Comparison of ENCODE assay signal across 16 mouse cellular contexts in the genomic region with DNA sequence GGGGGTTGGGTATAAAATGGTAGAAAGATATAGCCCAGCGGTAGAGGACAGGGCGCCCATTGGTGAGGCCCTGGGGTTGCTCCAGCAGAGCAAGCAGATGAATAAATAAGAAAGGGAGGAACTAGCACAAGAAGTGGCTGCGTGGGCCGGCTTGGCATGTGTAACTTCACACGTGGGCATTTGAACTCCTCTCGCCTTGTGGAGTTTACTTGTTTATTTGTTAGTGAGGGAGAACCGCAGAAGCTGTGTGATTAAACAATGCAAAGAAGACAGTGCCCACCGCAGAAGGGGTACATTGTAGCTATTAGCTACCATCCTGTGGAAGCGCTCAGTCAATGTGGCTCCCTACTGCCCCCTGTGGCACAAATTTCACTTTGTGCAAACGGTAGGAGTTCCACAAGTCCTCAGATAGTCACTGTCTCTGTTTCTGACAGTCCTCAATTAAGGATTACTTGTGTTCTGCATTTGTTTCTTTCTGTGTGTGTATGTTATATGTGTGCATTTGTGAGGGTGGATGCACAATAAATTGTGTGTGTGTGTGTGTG. TPM values are rescaled to one million over a fixed set of nuclear protein-coding genes. Genes with fewer than 3 reads are reported as not detected.
DNase-seq lines count a peak whose midpoint lies in the region; TF ChIP-seq lines count a peak whose summit lies in the region.
"Had no signal": no experiment of that assay in that cellular context is flagged by ENCODE, and none has a peak within 500 bp of the region (broad histone marks: within the 10 kb centered on the region; RNA-seq: fewer than 3 reads in every experiment).

No protein-coding gene starts in this region.

- no peak overlapping the region for H3K27ac ChIP-seq in kidney, adult 2 months (ENCODE audit: insufficient read depth, low read depth, low read length)
- no peak overlapping the region for H3K27ac ChIP-seq in embryonic facial prominence, embryonic 10.5 days (replicated peaks)
- H3K27ac ChIP-seq: forebrain, embryonic 15.5 days; gastrocnemius, adult 2 months; midbrain, embryonic 12.5 days had no signal

- no peaks in the 10 kb centered on the region for H3K9me3 ChIP-seq in embryonic facial prominence, embryonic 10.5 days
- H3K9me3 ChIP-seq: forebrain, embryonic 15.5 days; heart, embryonic 12.5 days; midbrain, embryonic 12.5 days had no signal

- TF ChIP-seq POLR2A in kidney, adult 2 months (IDR thresholded peaks at IDR 0.05; ENCODE audit: low read depth, low read length) = no peak

- no peak overlapping the region for H3K4me3 ChIP-seq in kidney, adult 2 months (ENCODE audit: insufficient read depth, low read depth, low read length)
- no peak overlapping the region for H3K4me3 ChIP-seq in embryonic facial prominence, embryonic 10.5 days
- H3K4me3 ChIP-seq: forebrain, embryonic 15.5 days; gastrocnemius, adult 2 months; heart, embryonic 12.5 days; midbrain, embryonic 12.5 days had no signal

- 95% methylated on average over 10 of the region's 10 CpGs for WGBS in kidney, adult 2 months
- WGBS in embryonic facial prominence, embryonic 10.5 days = 92% methylated on average over 10 of the region's 10 CpGs

- no peaks in the 10 kb centered on the region for H3K27me3 ChIP-seq in kidney, adult 2 months (replicated peaks; ENCODE audit: control insufficient read depth, insufficient read depth, low read length)
- no peaks in the 10 kb centered on the region for H3K27me3 ChIP-seq in embryonic facial prominence, embryonic 10.5 days (replicated peaks; ENCODE audit: low read depth, poor library complexity, severe bottlenecking)
- H3K27me3 ChIP-seq: forebrain, embryonic 15.5 days; heart, embryonic 12.5 days had no signal

- H3K4me1 ChIP-seq in kidney, adult 2 months (ENCODE audit: control insufficient read depth, insufficient read depth, low read length) = no peaks in the 10 kb centered on the region
- no peaks in the 10 kb centered on the region for H3K4me1 ChIP-seq in embryonic facial prominence, embryonic 10.5 days
- H3K4me1 ChIP-seq: forebrain, embryonic 15.5 days; heart, embryonic 12.5 days; midbrain, embryonic 12.5 days had no signal

- 0 out of 2 replicates have a peak, but pooled peaks have one; percentile 4 for TF ChIP-seq CTCF in kidney, adult 2 months (conservative IDR thresholded peaks at IDR 0.05; ENCODE audit: insufficient read depth, insufficient read length, low read depth, low read length)

- H3K36me3 ChIP-seq in kidney, adult 2 months (ENCODE audit: control insufficient read depth, insufficient read depth, low read length) = no peaks in the 10 kb centered on the region
- no peaks in the 10 kb centered on the region for H3K36me3 ChIP-seq in embryonic facial prominence, embryonic 10.5 days (replicated peaks)
- H3K36me3 ChIP-seq: forebrain, embryonic 15.5 days; heart, embryonic 12.5 days; midbrain, embryonic 12.5 days had no signal

- no peak for DNase-seq in kidney, adult 2 months
- DNase-seq in kidney, postnatal 25 days = no peak
- DNase-seq in thymus, postnatal 4 days = peak; percentile 57
- DNase-seq in thymus, postnatal 14 days = no peak
- DNase-seq in embryonic facial prominence, embryonic 10.5 days (ENCODE audit: low spot score) = peak; percentile 13
- no peak for DNase-seq in cerebellum, postnatal 25 days
- no peak for DNase-seq in left cerebral cortex, adult 11 months (ENCODE audit: low spot score)
- DNase-seq: cerebellum, adult 11 months; gastrocnemius, adult 2 months; heart, postnatal 4 days; kidney, adult 18-20 months; lung, postnatal 14 days; thymus, postnatal 36 days had no signal

RNA-seq across cellular contexts. Expression of gene Rap1b, which starts 6.9 kb away (rescaled TPM):
- polyA plus RNA-seq in kidney, adult 2 months (2012; rRNA removed) = 23.2 and 38.2 TPM in 2 replicates
- 125 and 135 TPM in 2 replicates for polyA plus RNA-seq in embryonic facial prominence, embryonic 10.5 days (2016; fragmentation: Nextera tagmentation; extraction: Ambion mirVana)

Comparison
In these comparisons a context has a peak if more than half of its experiments do, and no peak if none do; other contexts are left out.
1. DNase-seq: peak in thymus, postnatal 4 days (single experiment) and embryonic facial prominence, embryonic 10.5 days (single experiment); none in kidney, adult 2 months (single experiment), kidney, postnatal 25 days (0 of 2), thymus, postnatal 14 days (single experiment), cerebellum, postnatal 25 days (0 of 2) and left cerebral cortex, adult 11 months (single experiment).